1 mouse cellular context compared by ENCODE assay signal in the genomic region with DNA sequence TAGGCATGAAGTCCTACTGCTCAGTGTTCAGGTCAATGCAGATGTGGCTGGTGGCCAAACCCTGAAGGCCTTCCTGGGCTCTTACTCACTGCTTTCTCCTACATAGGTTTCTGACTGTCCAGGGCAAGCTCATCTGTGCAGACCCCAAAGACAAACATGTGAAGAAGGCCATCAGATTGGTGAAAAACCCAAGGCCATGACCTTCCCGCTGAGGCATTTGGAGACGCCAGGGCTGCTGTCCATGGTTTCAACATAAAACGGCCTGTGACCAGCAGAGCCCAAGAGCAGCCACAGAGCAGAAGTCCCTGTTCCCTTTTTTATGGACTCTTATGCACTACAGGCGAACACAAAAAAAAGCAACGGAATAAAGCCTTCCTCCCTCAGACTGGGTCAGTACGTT.
TF ChIP-seq lines count a peak whose summit lies in the region.

No protein-coding gene starts in this region.

TF ChIP-seq in CH12.LX, 34 proteins besides CTCF, POLR2A, EP300 and RAD21 (continued from another document):
- TF ChIP-seq RCOR1 (conservative IDR thresholded peaks at IDR 0.05; ENCODE audit: low read depth, low read length), result no peak
- no peak for TF ChIP-seq JUND (conservative IDR thresholded peaks at IDR 0.05; ENCODE audit: low read depth, low read length)
- no peak for TF ChIP-seq ELF1 (IDR thresholded peaks at IDR 0.05; ENCODE audit: low read depth, low read length)
- TF ChIP-seq NELFE (IDR thresholded peaks at IDR 0.05; ENCODE audit: low read depth, low read length), result no peak
- TF ChIP-seq ZMIZ1 (IDR thresholded peaks at IDR 0.05; ENCODE audit: low read depth, low read length), result no peak
- no peak for TF ChIP-seq MEF2A (IDR thresholded peaks at IDR 0.05; ENCODE audit: borderline replicate concordance, low read depth, low read length)
